ENCODE assay signal across 13 mouse cellular contexts in the genomic region with DNA sequence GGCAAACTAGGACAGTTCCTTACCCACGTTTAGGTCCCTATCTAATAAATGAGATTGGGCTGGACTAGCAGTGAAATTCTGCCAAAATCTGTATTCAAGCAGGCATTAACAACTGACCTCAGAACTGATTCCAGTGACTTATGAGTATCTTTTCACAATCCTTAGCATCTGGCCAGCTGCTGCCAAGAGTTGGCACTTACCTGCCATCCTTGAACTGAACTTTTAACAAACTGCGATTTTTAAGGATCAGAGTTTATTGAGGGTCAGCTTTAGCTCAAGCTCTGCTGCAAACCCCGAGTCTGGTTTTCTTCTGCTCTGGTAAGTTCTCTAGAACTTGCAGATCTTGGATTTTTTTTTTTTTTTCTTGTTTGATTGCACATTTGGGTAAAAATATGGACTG. TPM values are rescaled to one million over a fixed set of nuclear protein-coding genes. Genes with fewer than 3 reads are reported as not detected.
DNase-seq lines count a peak whose midpoint lies in the region; ATAC-seq and TF ChIP-seq lines count a peak whose summit lies in the region.
"Had no signal": no experiment of that assay in that cellular context is flagged by ENCODE, and none has a peak within 500 bp of the region (broad histone marks: within the 10 kb centered on the region; RNA-seq: fewer than 3 reads in every experiment).

No protein-coding gene starts in this region.

- 0 out of 2 replicates have a peak overlapping the region, but pooled peaks have one; percentile 8 for H3K27ac ChIP-seq in heart, embryonic 12.5 days (ENCODE audit: poor library complexity, severe bottlenecking)
- no peak overlapping the region for H3K27ac ChIP-seq in lung, postnatal 0 days (ENCODE audit: low read length)
- H3K27ac ChIP-seq in hindbrain, embryonic 15.5 days (replicated peaks) = no peak overlapping the region
- no peak overlapping the region for H3K27ac ChIP-seq in neural tube, embryonic 14.5 days (ENCODE audit: low read depth, low read length)

- peaks cover 22% of the 10 kb centered on the region for H3K4me1 ChIP-seq in heart, embryonic 12.5 days (replicated peaks)
- peaks cover 4% of the 10 kb centered on the region; the same call in 1 of the 2 replicates for H3K4me1 ChIP-seq in lung, postnatal 0 days (ENCODE audit: insufficient read depth, low read depth, low read length)
- peaks cover 21% of the 10 kb centered on the region for H3K4me1 ChIP-seq in hindbrain, embryonic 15.5 days (replicated peaks)
- no peaks in the 10 kb centered on the region for H3K4me1 ChIP-seq in neural tube, embryonic 14.5 days (ENCODE audit: control insufficient read depth, insufficient read depth, low read length)

- no peak for DNase-seq in heart, postnatal 14 days
- DNase-seq in lung, postnatal 0 days (ENCODE audit: low spot score) = no peak
- DNase-seq in lung, postnatal 10 days = no peak
- DNase-seq in spleen, postnatal 4 days (ENCODE audit: low spot score in 2 of 2) = no peak
- DNase-seq in cerebellum, postnatal 25 days = no peak

- no peak overlapping the region for H3K4me3 ChIP-seq in heart, embryonic 12.5 days
- H3K4me3 ChIP-seq in lung, postnatal 0 days (ENCODE audit: low read depth, low read length) = no peak overlapping the region
- H3K4me3 ChIP-seq in hindbrain, embryonic 15.5 days = no peak overlapping the region
- peak overlapping the region; percentile 90; the same call in 1 of the 2 replicates for H3K4me3 ChIP-seq in neural tube, embryonic 14.5 days (ENCODE audit: low read depth, low read length)

- H3K9me3 ChIP-seq in heart, embryonic 12.5 days (replicated peaks) = no peaks in the 10 kb centered on the region
- no peaks in the 10 kb centered on the region for H3K9me3 ChIP-seq in lung, postnatal 0 days (ENCODE audit: low read length)
- H3K9me3 ChIP-seq in hindbrain, embryonic 15.5 days = no peaks in the 10 kb centered on the region
- no peaks in the 10 kb centered on the region for H3K9me3 ChIP-seq in neural tube, embryonic 14.5 days (ENCODE audit: control insufficient read depth, low read length)
- H3K9me3 ChIP-seq: megakaryocyte, embryonic 14.5 days had no signal

- TF ChIP-seq EP300 in lung, postnatal 0 days (IDR thresholded peaks at IDR 0.05) = no peak

- intact Hi-C loops in heart, postnatal 14 days (cut with DNase I) = no loop called here

- no peaks in the 10 kb centered on the region for H3K27me3 ChIP-seq in heart, embryonic 12.5 days (replicated peaks)
- no peaks in the 10 kb centered on the region for H3K27me3 ChIP-seq in lung, postnatal 0 days (replicated peaks; ENCODE audit: insufficient read depth, low read length)
- H3K27me3 ChIP-seq in hindbrain, embryonic 15.5 days = no peaks in the 10 kb centered on the region
- no peaks in the 10 kb centered on the region for H3K27me3 ChIP-seq in neural tube, embryonic 14.5 days (ENCODE audit: control insufficient read depth, insufficient read depth, low read length)

- WGBS in heart, embryonic 12.5 days = 46% methylated on average over 3 of the region's 3 CpGs
- 25% methylated on average over 3 of the region's 3 CpGs for WGBS in lung, postnatal 0 days
- 61% methylated on average over 3 of the region's 3 CpGs for WGBS in hindbrain, embryonic 15.5 days
- WGBS in neural tube, embryonic 14.5 days = 54% methylated on average over 3 of the region's 3 CpGs

- TF ChIP-seq CTCF in lung, postnatal 0 days (IDR thresholded peaks at IDR 0.05) = no peak

- peaks cover under 1% of the 10 kb centered on the region; the same call in 1 of the 2 replicates for H3K36me3 ChIP-seq in heart, embryonic 12.5 days
- no peaks in the 10 kb centered on the region for H3K36me3 ChIP-seq in lung, postnatal 0 days (ENCODE audit: insufficient read depth, low read length)
- H3K36me3 ChIP-seq in hindbrain, embryonic 15.5 days = no peaks in the 10 kb centered on the region
- H3K36me3 ChIP-seq in neural tube, embryonic 14.5 days (ENCODE audit: control insufficient read depth, insufficient read depth, low read length) = no peaks in the 10 kb centered on the region

- H3K9ac ChIP-seq in heart, embryonic 12.5 days = no peak overlapping the region; the same call in 1 of the 2 replicates
- H3K9ac ChIP-seq in lung, postnatal 0 days (replicated peaks; ENCODE audit: low read depth) = no peak overlapping the region
- no peak overlapping the region for H3K9ac ChIP-seq in hindbrain, embryonic 15.5 days
- no peak overlapping the region for H3K9ac ChIP-seq in neural tube, embryonic 14.5 days (replicated peaks; ENCODE audit: low read depth, low read length)

- H3K4me2 ChIP-seq in heart, embryonic 12.5 days = no peak overlapping the region; the same call in 1 of the 2 replicates
- peak overlapping the region; percentile 67; the same call in 1 of the 2 replicates for H3K4me2 ChIP-seq in lung, postnatal 0 days (replicated peaks; ENCODE audit: low read depth, low read length)
- H3K4me2 ChIP-seq in hindbrain, embryonic 15.5 days = peak overlapping the region; percentile 68
- no peak overlapping the region; the same call in 1 of the 2 replicates for H3K4me2 ChIP-seq in neural tube, embryonic 14.5 days (ENCODE audit: low read depth, low read length)

- no peak for ATAC-seq in heart, embryonic 12.5 days (ENCODE audit: insufficient number of reproducible peaks, low FRiP score)
- ATAC-seq in lung, postnatal 0 days = no peak
- no peak for ATAC-seq in hindbrain, embryonic 15.5 days (ENCODE audit: low FRiP score, low read depth)
- ATAC-seq in neural tube, embryonic 14.5 days (ENCODE audit: low read depth) = no peak

RNA-seq across cellular contexts. Expression of a gene that starts 0.9 kb away (rescaled TPM):
- 65.3 and 67.9 TPM in 2 replicates for polyA plus RNA-seq in heart, embryonic 12.5 days (2016; fragmentation: Nextera tagmentation; extraction: Ambion mirVana)
- total RNA-seq in heart, postnatal 14 days (2021) = 10 to 100 TPM; 24.4 to 27.9 TPM
- polyA plus RNA-seq in lung, postnatal 0 days (2015; fragmentation: Nextera tagmentation; extraction: Ambion mirVana) = 29.0 and 31.5 TPM in 2 replicates
- 28.8 and 29.0 TPM in 2 replicates for polyA plus RNA-seq in hindbrain, embryonic 15.5 days (2015; fragmentation: Nextera tagmentation; extraction: Ambion mirVana)
- polyA plus RNA-seq in neural tube, embryonic 14.5 days (2014; fragmentation: Nextera tagmentation; extraction: Ambion mirVana) = 32.4 and 56.8 TPM in 2 replicates

RNA-seq across cellular contexts. Expression of a gene that starts 38.0 kb away (rescaled TPM):
- not detected in 2 replicates for polyA plus RNA-seq in heart, embryonic 12.5 days (2016; fragmentation: Nextera tagmentation; extraction: Ambion mirVana)
- total RNA-seq in heart, postnatal 14 days (2021) = not detected
- polyA plus RNA-seq in lung, postnatal 0 days (2015; fragmentation: Nextera tagmentation; extraction: Ambion mirVana) = not detected in 2 replicates
- polyA plus RNA-seq in hindbrain, embryonic 15.5 days (2015; fragmentation: Nextera tagmentation; extraction: Ambion mirVana) = 0.13 TPM in 1 of 2 replicates, not detected in the other
- 0.08 TPM in 1 of 2 replicates, not detected in the other for polyA plus RNA-seq in neural tube, embryonic 14.5 days (2014; fragmentation: Nextera tagmentation; extraction: Ambion mirVana)
- total RNA-seq: adrenal gland, adult 18-20 months; gastrocnemius, adult 8-10 months; layer of hippocampus, adult 8-10 months had no signal
- polyA plus RNA-seq: thymus, adult 2 months had no signal

RNA-seq across cellular contexts. Expression of a gene that starts 55.4 kb away (rescaled TPM):
- 18.7 and 18.9 TPM in 2 replicates for polyA plus RNA-seq in heart, embryonic 12.5 days (2016; fragmentation: Nextera tagmentation; extraction: Ambion mirVana)
- 10 to 100 TPM; 16.7 to 22.0 TPM for total RNA-seq in heart, postnatal 14 days (2021)
- polyA plus RNA-seq in lung, postnatal 0 days (2015; fragmentation: Nextera tagmentation; extraction: Ambion mirVana) = 82.6 and 91.3 TPM in 2 replicates
- polyA plus RNA-seq in hindbrain, embryonic 15.5 days (2015; fragmentation: Nextera tagmentation; extraction: Ambion mirVana) = 28.5 and 29.2 TPM in 2 replicates
- 35.7 and 36.8 TPM in 2 replicates for polyA plus RNA-seq in neural tube, embryonic 14.5 days (2014; fragmentation: Nextera tagmentation; extraction: Ambion mirVana)

Comparison
In these comparisons a context has a peak if more than half of its experiments do, and no peak if none do; other contexts are left out.
1. H3K4me2 ChIP-seq: peak in lung, postnatal 0 days (single experiment) and hindbrain, embryonic 15.5 days (single experiment); none in heart, embryonic 12.5 days (single experiment) and neural tube, embryonic 14.5 days (single experiment).